Mouse (Mus musculus): ENCODE measurements at regions not wholly inside any gene's neighbourhood (a gene's known extent, or its start where the extent isn't known, plus 50 kb on each side); places are given as distances from the start of the nearest gene placed in this dataset.

- TF ChIP-seq CTCF (IDR thresholded peaks at IDR 0.05; ENCODE audit: borderline replicate concordance, insufficient read depth, low read depth, low read length), result no peak
- TF ChIP-seq POLR2A (IDR thresholded peaks at IDR 0.05; ENCODE audit: borderline replicate concordance, insufficient read depth, low read length), result no peak
Measured at GRCm38 (mm10) chr12:13939494-13939893, 212.4 kb downstream of the Fam84a start.

All from cerebellum, adult 2 months (tissue).